Mouse (Mus musculus): ENCODE results near the gene Babam2. TPM values are rescaled to one million over a fixed set of nuclear protein-coding genes. Genes with fewer than 3 reads are reported as not detected.

Babam2 gene
- polyA plus RNA-seq, 1 experiment from 2014 or later = 46.2 TPM

DNA sequence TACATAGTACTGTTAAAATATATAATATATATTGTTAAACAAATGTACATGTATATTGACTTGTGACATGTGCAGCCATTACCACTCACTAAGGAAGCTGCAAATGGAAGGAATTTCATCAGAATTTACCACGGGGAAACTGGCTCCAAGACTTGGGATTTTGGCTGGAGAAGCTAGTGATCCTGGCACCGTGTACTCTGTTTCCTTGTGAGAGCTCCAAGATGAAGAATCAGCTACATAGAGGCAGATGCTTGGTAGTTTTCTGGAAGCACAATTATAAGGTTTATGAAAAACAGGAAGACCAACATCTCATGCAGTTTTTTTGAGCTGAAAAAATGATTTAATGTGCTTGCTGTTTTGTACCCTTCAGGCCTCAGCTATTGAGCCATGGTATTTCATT is 110.8 kb downstream of the Babam2 start:
- no peaks in the 10 kb centered on the region for H3K27me3 ChIP-seq (replicated peaks; ENCODE audit: control insufficient read depth, insufficient read depth, low read length)
- DNase-seq (ENCODE audit: low spot score) (no peak), ATAC-seq (replicated peaks; ENCODE audit: low FRiP score) (no peak)
- peaks cover 8% of the 10 kb centered on the region for H3K4me1 ChIP-seq (replicated peaks; ENCODE audit: control insufficient read depth, insufficient read depth, low read length)
- H3K27ac ChIP-seq (ENCODE audit: low read depth, low read length) = no peak overlapping the region
- 83% methylated on average over 2 of the region's 2 CpGs for WGBS
- H3K4me3 ChIP-seq (ENCODE audit: low read depth, low read length) = no peak overlapping the region
- H3K36me3 ChIP-seq (ENCODE audit: control insufficient read depth, insufficient read depth, low read length) = no peaks in the 10 kb centered on the region
- no peak overlapping the region for H3K9ac ChIP-seq (ENCODE audit: low read depth, low read length)
- no peaks in the 10 kb centered on the region for H3K9me3 ChIP-seq (ENCODE audit: control insufficient read depth, low read length)
- H3K4me2 ChIP-seq = no peak overlapping the region

DNA sequence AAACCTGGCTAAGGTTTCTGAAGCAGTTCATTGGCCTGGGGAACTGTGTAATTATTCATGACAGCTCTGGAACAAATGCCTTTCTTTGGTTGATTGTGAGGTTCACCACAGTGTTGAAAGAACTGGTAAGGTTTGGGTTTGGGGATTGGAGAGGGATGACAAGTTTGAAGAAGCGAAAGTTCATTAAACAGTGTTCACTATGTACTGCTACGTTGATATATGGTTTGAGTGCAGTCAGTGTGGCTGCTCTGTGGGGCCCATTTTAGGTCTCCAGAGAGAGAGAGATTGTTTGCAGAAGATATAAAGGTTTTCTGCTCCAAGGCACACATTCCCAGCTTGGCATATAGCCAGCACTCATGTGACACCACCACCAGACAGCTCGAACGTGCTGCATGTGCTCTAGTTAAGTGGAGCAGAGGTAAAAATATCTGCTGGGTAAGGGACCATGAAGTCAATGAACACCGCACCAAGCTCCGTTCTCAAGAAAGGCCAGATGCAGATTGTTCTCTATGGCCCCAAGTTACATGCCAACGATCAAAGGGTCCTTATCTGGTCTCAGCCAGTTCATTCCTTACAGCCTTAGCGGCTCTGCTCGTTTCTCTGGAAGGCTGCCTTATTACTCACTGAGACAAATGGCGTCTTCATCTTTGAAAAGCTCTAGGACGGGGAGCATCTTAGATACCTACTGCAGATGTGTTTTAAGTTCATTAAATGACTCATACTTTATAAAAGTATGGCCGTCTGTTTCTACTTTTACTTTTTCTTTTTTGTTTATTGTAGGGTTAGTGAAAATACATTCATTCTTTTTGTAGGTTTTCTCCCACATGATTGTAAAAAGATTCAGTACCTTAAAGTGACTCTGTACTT is 113.5 kb downstream of the Babam2 start:
- H3K36me3 ChIP-seq (ENCODE audit: control insufficient read depth, insufficient read depth, low read length) = no peaks in the 10 kb centered on the region
- H3K27ac ChIP-seq (ENCODE audit: low read depth, low read length) = peak overlapping the region; percentile 19; the same call in 1 of the 2 replicates
- no peaks in the 10 kb centered on the region for H3K27me3 ChIP-seq (replicated peaks; ENCODE audit: control insufficient read depth, insufficient read depth, low read length)
- H3K9ac ChIP-seq (ENCODE audit: low read depth, low read length) = no peak overlapping the region
- DNase-seq (ENCODE audit: low spot score) (no peak), ATAC-seq (replicated peaks; ENCODE audit: low FRiP score) (peak; percentile 64; the same call in 1 of the 2 replicates)
- no peak overlapping the region for H3K4me3 ChIP-seq (ENCODE audit: low read depth, low read length)
- H3K9me3 ChIP-seq (ENCODE audit: control insufficient read depth, low read length) = no peaks in the 10 kb centered on the region
- H3K4me2 ChIP-seq = peak overlapping the region; percentile 12
- 48% methylated on average over 12 of the region's 12 CpGs for WGBS
- H3K4me1 ChIP-seq (replicated peaks; ENCODE audit: control insufficient read depth, insufficient read depth, low read length) = peaks cover 8% of the 10 kb centered on the region

DNA sequence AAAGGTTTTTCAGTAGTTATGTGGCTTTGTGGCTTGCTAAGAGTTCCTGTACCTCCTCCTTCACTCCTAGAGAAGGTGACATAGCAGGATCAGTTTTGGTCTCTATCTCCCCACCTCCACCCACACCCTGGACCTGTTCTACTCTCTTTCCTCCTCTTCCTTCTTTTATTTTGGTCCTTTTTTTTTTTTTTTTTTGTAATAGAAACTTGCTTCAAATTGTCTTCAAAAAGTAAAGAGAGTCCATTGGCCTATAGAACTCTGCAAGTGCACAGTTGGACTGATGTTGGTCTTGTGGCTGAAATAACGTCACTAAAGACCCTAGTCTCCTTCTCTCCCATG is 114.1 kb downstream of the Babam2 start:
- 86% methylated on average over 1 of the region's 1 CpGs for whole genome bisulfite sequencing
- ATAC-seq (replicated peaks; ENCODE audit: low FRiP score) (no peak), DNase-seq (ENCODE audit: low spot score) (no peak)
- Histone ChIP-seq H3K27ac (ENCODE audit: low read depth, low read length) (no peak overlapping the region), H3K4me3 (ENCODE audit: low read depth, low read length) (no peak overlapping the region), H3K9ac (ENCODE audit: low read depth, low read length) (no peak overlapping the region), H3K27me3 (replicated peaks; ENCODE audit: control insufficient read depth, insufficient read depth, low read length) (no peaks in the 10 kb centered on the region), H3K4me1 (replicated peaks; ENCODE audit: control insufficient read depth, insufficient read depth, low read length) (peaks cover 8% of the 10 kb centered on the region), H3K36me3 (ENCODE audit: control insufficient read depth, insufficient read depth, low read length) (no peaks in the 10 kb centered on the region), H3K4me2 (no peak overlapping the region), H3K9me3 (ENCODE audit: control insufficient read depth, low read length) (no peaks in the 10 kb centered on the region)

DNA sequence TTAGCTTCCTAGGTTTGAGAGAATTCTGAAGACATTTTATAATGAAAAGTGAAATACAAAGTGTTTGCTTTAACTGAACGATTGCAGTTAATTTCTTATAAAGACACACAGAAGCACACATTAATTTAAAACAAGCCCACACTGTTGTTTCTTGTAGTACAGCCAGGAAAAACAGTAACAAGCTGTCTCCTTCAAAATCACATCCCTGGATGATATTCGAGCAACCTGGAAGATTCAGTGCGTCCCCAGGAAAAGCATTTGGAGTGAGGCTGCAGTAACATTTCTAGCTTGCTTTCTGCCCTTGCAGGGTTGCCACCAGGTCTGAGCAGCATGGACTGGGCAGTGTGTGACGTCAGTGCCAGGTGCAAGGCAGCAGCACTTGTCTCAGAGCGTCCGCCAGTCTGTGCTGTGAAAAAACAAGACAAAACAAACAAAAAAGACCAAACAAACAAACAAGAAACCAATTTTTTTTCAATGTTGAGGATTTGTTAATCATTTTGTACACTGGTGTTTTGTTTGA is 115.7 kb downstream of the Babam2 start:
- 86% methylated on average over 6 of the region's 6 CpGs for WGBS
- Histone ChIP-seq H3K27me3 (replicated peaks; ENCODE audit: control insufficient read depth, insufficient read depth, low read length) (no peaks in the 10 kb centered on the region), H3K4me1 (replicated peaks; ENCODE audit: control insufficient read depth, insufficient read depth, low read length) (peaks cover 8% of the 10 kb centered on the region), H3K9ac (ENCODE audit: low read depth, low read length) (no peak overlapping the region), H3K4me3 (ENCODE audit: low read depth, low read length) (no peak overlapping the region), H3K36me3 (ENCODE audit: control insufficient read depth, insufficient read depth, low read length) (no peaks in the 10 kb centered on the region), H3K27ac (ENCODE audit: low read depth, low read length) (no peak overlapping the region), H3K4me2 (no peak overlapping the region), H3K9me3 (ENCODE audit: control insufficient read depth, low read length) (no peaks in the 10 kb centered on the region)
- ATAC-seq (replicated peaks; ENCODE audit: low FRiP score) (no peak), DNase-seq (ENCODE audit: low spot score) (no peak)

DNA sequence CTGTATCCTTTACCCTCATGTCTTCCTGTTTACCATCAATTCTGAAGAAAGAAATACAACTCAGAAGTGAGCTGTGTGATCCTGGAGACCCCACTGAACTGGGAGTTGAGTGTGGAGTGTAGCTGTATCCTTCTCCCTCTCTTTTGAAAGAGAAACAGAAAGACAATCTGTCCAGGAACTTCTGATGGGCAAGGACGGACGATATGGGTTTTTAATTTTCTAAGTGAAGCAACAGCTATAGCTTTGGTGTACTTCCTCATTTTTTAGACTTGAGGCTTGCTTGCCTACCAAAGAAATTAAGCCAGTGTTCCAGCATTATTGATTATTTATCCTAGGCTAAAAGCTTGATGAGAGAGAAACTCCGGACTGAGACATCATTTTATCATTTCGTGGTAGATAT is 116.6 kb downstream of the Babam2 start:
- H3K9ac ChIP-seq (ENCODE audit: low read depth, low read length) = no peak overlapping the region
- H3K4me3 ChIP-seq (ENCODE audit: low read depth, low read length) = no peak overlapping the region
- H3K27me3 ChIP-seq (replicated peaks; ENCODE audit: control insufficient read depth, insufficient read depth, low read length) = no peaks in the 10 kb centered on the region
- no peak overlapping the region for H3K4me2 ChIP-seq
- no peaks in the 10 kb centered on the region for H3K9me3 ChIP-seq (ENCODE audit: control insufficient read depth, low read length)
- no peak for DNase-seq (ENCODE audit: low spot score)
- 70% methylated on average over 4 of the region's 4 CpGs for WGBS
- ATAC-seq (replicated peaks; ENCODE audit: low FRiP score) = no peak
- peaks cover 8% of the 10 kb centered on the region for H3K4me1 ChIP-seq (replicated peaks; ENCODE audit: control insufficient read depth, insufficient read depth, low read length)
- no peak overlapping the region for H3K27ac ChIP-seq (ENCODE audit: low read depth, low read length)
- H3K36me3 ChIP-seq (ENCODE audit: control insufficient read depth, insufficient read depth, low read length) = no peaks in the 10 kb centered on the region

DNA sequence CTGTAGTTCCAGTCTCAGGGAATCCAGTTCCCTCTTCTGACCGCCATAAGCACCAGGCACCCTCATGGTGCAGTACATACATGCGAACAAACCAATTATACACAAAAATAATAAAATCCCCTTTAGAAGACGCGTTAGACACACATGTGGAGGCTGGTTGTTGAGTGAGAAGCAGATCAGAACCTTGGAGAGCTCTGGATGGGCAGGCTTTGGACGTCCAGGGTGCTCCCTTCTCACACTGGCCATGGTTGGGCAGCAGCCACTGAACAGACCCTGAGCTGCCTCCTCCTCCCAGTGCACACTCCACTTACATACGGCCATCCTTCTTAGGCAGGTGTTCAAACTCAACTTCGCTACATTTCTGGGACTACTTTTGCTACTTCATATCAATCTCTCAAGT is 117.6 kb downstream of the Babam2 start:
- H3K4me1 ChIP-seq (replicated peaks; ENCODE audit: control insufficient read depth, insufficient read depth, low read length) = peaks cover 8% of the 10 kb centered on the region
- no peaks in the 10 kb centered on the region for H3K27me3 ChIP-seq (replicated peaks; ENCODE audit: control insufficient read depth, insufficient read depth, low read length)
- no peak overlapping the region for H3K4me3 ChIP-seq (ENCODE audit: low read depth, low read length)
- no peak overlapping the region for H3K9ac ChIP-seq (ENCODE audit: low read depth, low read length)
- 71% methylated on average over 7 of the region's 7 CpGs for WGBS
- no peak overlapping the region for H3K27ac ChIP-seq (ENCODE audit: low read depth, low read length)
- no peaks in the 10 kb centered on the region for H3K9me3 ChIP-seq (ENCODE audit: control insufficient read depth, low read length)
- H3K4me2 ChIP-seq = no peak overlapping the region
- no peaks in the 10 kb centered on the region for H3K36me3 ChIP-seq (ENCODE audit: control insufficient read depth, insufficient read depth, low read length)
- no peak for ATAC-seq (replicated peaks; ENCODE audit: low FRiP score)
- DNase-seq (ENCODE audit: low spot score) = no peak

DNA sequence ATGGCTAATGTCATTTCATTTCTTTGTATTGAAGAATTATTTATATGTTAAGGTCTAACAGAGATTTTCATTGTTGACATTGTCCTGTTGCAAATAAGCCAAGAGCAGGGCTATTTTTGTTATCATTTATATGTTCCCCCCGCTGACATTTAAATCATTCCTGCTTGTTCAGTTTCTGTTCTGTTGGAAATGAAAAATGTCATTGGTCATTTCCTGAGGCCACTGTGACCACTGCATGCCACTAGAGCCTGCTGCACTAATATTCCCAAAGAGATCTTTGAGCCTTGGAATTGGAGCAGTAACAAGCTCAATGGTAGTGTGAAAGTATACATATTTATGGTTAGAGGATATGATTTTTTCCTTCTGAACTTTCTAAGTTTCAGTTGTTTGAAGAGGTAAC is 118.6 kb downstream of the Babam2 start:
- ATAC-seq (replicated peaks; ENCODE audit: low FRiP score) = no peak
- no peaks in the 10 kb centered on the region for H3K36me3 ChIP-seq (ENCODE audit: control insufficient read depth, insufficient read depth, low read length)

DNA sequence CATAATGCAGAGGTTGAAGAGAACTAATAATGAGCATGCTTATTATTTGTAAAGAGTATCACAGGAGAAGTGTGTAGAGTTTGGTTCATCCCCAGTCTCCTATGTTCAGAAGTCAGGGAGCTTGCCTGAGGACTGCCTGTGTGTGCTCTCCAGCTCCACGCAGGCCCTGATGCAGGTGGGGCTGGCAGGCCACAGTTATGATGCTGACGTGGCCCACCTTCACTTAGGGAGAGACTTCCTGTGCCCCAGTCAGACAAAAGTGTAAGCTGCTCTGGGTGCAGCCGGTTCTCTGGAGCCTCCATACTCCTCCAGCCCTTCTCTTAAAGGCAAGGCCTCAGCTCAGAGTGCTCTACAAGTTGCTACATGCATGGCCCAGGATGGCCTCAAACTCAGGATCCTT is 123.3 kb downstream of the Babam2 start:
- no peak overlapping the region for H3K27ac ChIP-seq (ENCODE audit: low read depth, low read length)
- DNase-seq (ENCODE audit: low spot score) = no peak

More for the DNA sequence above, 118.6 kb downstream of the Babam2 start:
- H3K4me2 ChIP-seq = no peak overlapping the region
- no peak overlapping the region for H3K9ac ChIP-seq (ENCODE audit: low read depth, low read length)
- H3K4me1 ChIP-seq (replicated peaks; ENCODE audit: control insufficient read depth, insufficient read depth, low read length) = peaks cover 1% of the 10 kb centered on the region; the same call in 1 of the 2 replicates
- no peak overlapping the region for H3K27ac ChIP-seq (ENCODE audit: low read depth, low read length)
- no peaks in the 10 kb centered on the region for H3K9me3 ChIP-seq (ENCODE audit: control insufficient read depth, low read length)
- H3K4me3 ChIP-seq (ENCODE audit: low read depth, low read length) = no peak overlapping the region
- 98% methylated on average over 1 of the region's 1 CpGs for WGBS
- no peaks in the 10 kb centered on the region for H3K27me3 ChIP-seq (replicated peaks; ENCODE audit: control insufficient read depth, insufficient read depth, low read length)
- DNase-seq (ENCODE audit: low spot score) = no peak

DNA sequence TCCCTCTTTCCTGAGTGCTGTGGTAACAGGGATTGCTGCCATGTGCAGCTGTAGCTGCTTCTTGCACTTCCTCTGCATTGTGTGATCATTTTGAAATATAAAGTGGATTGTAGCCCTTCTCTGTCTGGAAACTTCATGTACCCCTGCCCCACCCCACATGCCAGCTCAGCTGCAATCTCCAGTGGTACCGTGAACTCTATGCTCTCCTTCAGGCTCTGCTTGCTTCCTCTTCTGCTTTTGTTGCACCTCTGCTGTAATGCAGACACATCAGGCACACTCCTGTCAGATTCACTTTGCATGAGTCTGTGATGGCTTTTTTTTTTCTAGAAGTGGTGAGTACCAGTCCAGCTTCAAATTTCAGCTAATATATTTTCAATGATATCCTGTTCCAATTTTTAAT is 123.7 kb downstream of the Babam2 start:
- H3K27ac ChIP-seq (ENCODE audit: low read depth, low read length) = no peak overlapping the region
- H3K36me3 ChIP-seq (ENCODE audit: control insufficient read depth, insufficient read depth, low read length) = no peaks in the 10 kb centered on the region
- 73% methylated on average over 1 of the region's 1 CpGs for WGBS
- H3K4me2 ChIP-seq = no peak overlapping the region
- no peaks in the 10 kb centered on the region for H3K9me3 ChIP-seq (ENCODE audit: control insufficient read depth, low read length)
- no peak for ATAC-seq (replicated peaks; ENCODE audit: low FRiP score)
- no peak overlapping the region for H3K9ac ChIP-seq (ENCODE audit: low read depth, low read length)
- no peaks in the 10 kb centered on the region for H3K4me1 ChIP-seq (replicated peaks; ENCODE audit: control insufficient read depth, insufficient read depth, low read length)
- H3K4me3 ChIP-seq (ENCODE audit: low read depth, low read length) = no peak overlapping the region
- no peaks in the 10 kb centered on the region for H3K27me3 ChIP-seq (replicated peaks; ENCODE audit: control insufficient read depth, insufficient read depth, low read length)
- DNase-seq (ENCODE audit: low spot score) = no peak

More for the DNA sequence above, 123.3 kb downstream of the Babam2 start:
- H3K36me3 ChIP-seq (ENCODE audit: control insufficient read depth, insufficient read depth, low read length) = no peaks in the 10 kb centered on the region
- 86% methylated on average over 3 of the region's 3 CpGs for WGBS
- no peak overlapping the region for H3K9ac ChIP-seq (ENCODE audit: low read depth, low read length)
- no peak overlapping the region for H3K4me2 ChIP-seq
- no peak for ATAC-seq (replicated peaks; ENCODE audit: low FRiP score)
- no peaks in the 10 kb centered on the region for H3K4me1 ChIP-seq (replicated peaks; ENCODE audit: control insufficient read depth, insufficient read depth, low read length)
- no peaks in the 10 kb centered on the region for H3K9me3 ChIP-seq (ENCODE audit: control insufficient read depth, low read length)
- no peak overlapping the region for H3K4me3 ChIP-seq (ENCODE audit: low read depth, low read length)
- H3K27me3 ChIP-seq (replicated peaks; ENCODE audit: control insufficient read depth, insufficient read depth, low read length) = no peaks in the 10 kb centered on the region

Data from liver, embryonic 11.5 days (tissue).